Mouse (Mus musculus): Measurements from ENCODE around the gene Rpp21. TPM values are rescaled to one million over a fixed set of nuclear protein-coding genes. Genes with fewer than 3 reads are reported as not detected.
A peak's percentile ranks its signal among the peaks of the same experiment; 100 is the strongest.
"Not testable (repeated sequence)": the region's sequence is repeated elsewhere in the genome, so short reads cannot be mapped to it uniquely, and the experiment has no call there.

The Rpp21 gene
- polyA plus RNA-seq, 1 experiment from 2014 or later: 167 TPM

- no peak for ATAC-seq (ENCODE audit: insufficient number of reproducible peaks, insufficient read depth, low FRiP score, low read depth)
- Histone ChIP-seq H3K9ac (replicated peaks; ENCODE audit: low read depth, low read length) (no peak overlapping the region), H3K4me2 (replicated peaks; ENCODE audit: low read depth, low read length) (no peak overlapping the region), H3K4me1 (ENCODE audit: control insufficient read depth, insufficient read depth, low read length) (no peaks in the 10 kb centered on the region), H3K9me3 (ENCODE audit: control insufficient read depth, low read depth, low read length) (no peaks in the 10 kb centered on the region), H3K36me3 (ENCODE audit: control insufficient read depth, insufficient read depth, low read length) (no peaks in the 10 kb centered on the region), H3K27ac (ENCODE audit: low read length) (no peak overlapping the region), H3K4me3 (ENCODE audit: low read depth, low read length) (no peak overlapping the region), H3K27me3 (ENCODE audit: control insufficient read depth, insufficient read depth, low read length) (no peaks in the 10 kb centered on the region)
- 31% methylated on average over 5 of the region's 5 CpGs for WGBS
These were observed 13.8 kb downstream of the Rpp21 start for GRCm38 (mm10) chr17:36244031-36244430.

- H3K9ac ChIP-seq (replicated peaks; ENCODE audit: low read depth, low read length): no peak overlapping the region
- no peak overlapping the region for H3K4me3 ChIP-seq (ENCODE audit: low read depth, low read length)
- H3K9me3 ChIP-seq (ENCODE audit: control insufficient read depth, low read depth, low read length): no peaks in the 10 kb centered on the region
- H3K27me3 ChIP-seq (ENCODE audit: control insufficient read depth, insufficient read depth, low read length): 0 out of 2 replicates have a peak, but pooled peaks cover 13% of the 10 kb centered on the region
- 0 out of 2 replicates have a peak, but pooled peaks cover 5% of the 10 kb centered on the region for H3K4me1 ChIP-seq (ENCODE audit: control insufficient read depth, insufficient read depth, low read length)
- H3K36me3 ChIP-seq (ENCODE audit: control insufficient read depth, insufficient read depth, low read length): no peaks in the 10 kb centered on the region
- H3K27ac ChIP-seq (ENCODE audit: low read length): no peak overlapping the region
- H3K4me2 ChIP-seq (replicated peaks; ENCODE audit: low read depth, low read length): no peak overlapping the region
- WGBS: 10% methylated on average over 5 of the region's 5 CpGs
- ATAC-seq (ENCODE audit: insufficient number of reproducible peaks, insufficient read depth, low FRiP score, low read depth): no peak
These were observed 17.1 kb downstream of the Rpp21 start for GRCm38 (mm10) chr17:36240637-36241213.

GRCm38 (mm10) chr17:36237321-36237921 lies 20.4 kb downstream of the Rpp21 start:
- 3% methylated on average over 27 of the region's 27 CpGs for WGBS
- Histone ChIP-seq H3K4me3 (ENCODE audit: low read depth, low read length) (peak overlapping the region; percentile 33), H3K9ac (replicated peaks; ENCODE audit: low read depth, low read length) (peak overlapping the region; percentile 28; the same call in 1 of the 2 replicates), H3K36me3 (ENCODE audit: control insufficient read depth, insufficient read depth, low read length) (no peaks in the 10 kb centered on the region), H3K9me3 (ENCODE audit: control insufficient read depth, low read depth, low read length) (no peaks in the 10 kb centered on the region), H3K4me1 (ENCODE audit: control insufficient read depth, insufficient read depth, low read length) (0 out of 2 replicates have a peak, but pooled peaks cover 5% of the 10 kb centered on the region), H3K27me3 (ENCODE audit: control insufficient read depth, insufficient read depth, low read length) (peaks cover 20% of the 10 kb centered on the region; the same call in 1 of the 2 replicates), H3K4me2 (replicated peaks; ENCODE audit: low read depth, low read length) (peak overlapping the region; percentile 67), H3K27ac (ENCODE audit: low read length) (no peak overlapping the region)
- ATAC-seq (ENCODE audit: insufficient number of reproducible peaks, insufficient read depth, low FRiP score, low read depth): peak; percentile 63; the same call in 1 of the 2 replicates

- 20% methylated on average over 8 of the region's 9 CpGs for WGBS
- H3K9ac ChIP-seq (replicated peaks; ENCODE audit: low read depth, low read length); H3K4me3 ChIP-seq (ENCODE audit: low read depth, low read length); H3K36me3 ChIP-seq (ENCODE audit: control insufficient read depth, insufficient read depth, low read length); H3K4me1 ChIP-seq (ENCODE audit: control insufficient read depth, insufficient read depth, low read length); ATAC-seq (ENCODE audit: insufficient number of reproducible peaks, insufficient read depth, low FRiP score, low read depth); H3K9me3 ChIP-seq (ENCODE audit: control insufficient read depth, low read depth, low read length); H3K4me2 ChIP-seq (replicated peaks; ENCODE audit: low read depth, low read length); H3K27ac ChIP-seq (ENCODE audit: low read length): not testable (repeated sequence)
- peaks cover 23% of the 10 kb centered on the region; the same call in 1 of the 2 replicates for H3K27me3 ChIP-seq (ENCODE audit: control insufficient read depth, insufficient read depth, low read length)
These were observed 22.6 kb downstream of the Rpp21 start for GRCm38 (mm10) chr17:36235300-36235699.

- Histone ChIP-seq H3K9me3 (ENCODE audit: control insufficient read depth, low read depth, low read length) (no peaks in the 10 kb centered on the region), H3K27ac (ENCODE audit: low read length) (no peak overlapping the region), H3K9ac (replicated peaks; ENCODE audit: low read depth, low read length) (no peak overlapping the region), H3K27me3 (ENCODE audit: control insufficient read depth, insufficient read depth, low read length) (peaks cover 32% of the 10 kb centered on the region; the same call in 1 of the 2 replicates), H3K36me3 (ENCODE audit: control insufficient read depth, insufficient read depth, low read length) (no peaks in the 10 kb centered on the region), H3K4me3 (ENCODE audit: low read depth, low read length) (no peak overlapping the region), H3K4me1 (ENCODE audit: control insufficient read depth, insufficient read depth, low read length) (0 out of 2 replicates have a peak, but pooled peaks cover 5% of the 10 kb centered on the region), H3K4me2 (replicated peaks; ENCODE audit: low read depth, low read length) (no peak overlapping the region)
- WGBS: 73% methylated on average over 5 of the region's 5 CpGs
- ATAC-seq (ENCODE audit: insufficient number of reproducible peaks, insufficient read depth, low FRiP score, low read depth): no peak
These were observed 24.3 kb downstream of the Rpp21 start for GRCm38 (mm10) chr17:36233572-36233971.

GRCm38 (mm10) chr17:36231318-36231717 lies 26.6 kb downstream of the Rpp21 start:
- H3K27ac ChIP-seq (ENCODE audit: low read length): no peak overlapping the region
- no peak for ATAC-seq (ENCODE audit: insufficient number of reproducible peaks, insufficient read depth, low FRiP score, low read depth)

GRCm38 (mm10) chr17:36229046-36229445 lies 28.8 kb downstream of the Rpp21 start:
- no peak overlapping the region for H3K9ac ChIP-seq (replicated peaks; ENCODE audit: low read depth, low read length)
- H3K36me3 ChIP-seq (ENCODE audit: control insufficient read depth, insufficient read depth, low read length): no peaks in the 10 kb centered on the region
- no peak overlapping the region for H3K4me3 ChIP-seq (ENCODE audit: low read depth, low read length)
- H3K27ac ChIP-seq (ENCODE audit: low read length): no peak overlapping the region
- H3K4me1 ChIP-seq (ENCODE audit: control insufficient read depth, insufficient read depth, low read length): no peaks in the 10 kb centered on the region
- H3K27me3 ChIP-seq (ENCODE audit: control insufficient read depth, insufficient read depth, low read length): peaks cover 35% of the 10 kb centered on the region
- ATAC-seq (ENCODE audit: insufficient number of reproducible peaks, insufficient read depth, low FRiP score, low read depth): no peak
- WGBS: 5% methylated on average over 5 of the region's 5 CpGs
- no peak overlapping the region for H3K4me2 ChIP-seq (replicated peaks; ENCODE audit: low read depth, low read length)
- no peaks in the 10 kb centered on the region for H3K9me3 ChIP-seq (ENCODE audit: control insufficient read depth, low read depth, low read length)

More at GRCm38 (mm10) chr17:36231318-36231717, 26.6 kb downstream of the Rpp21 start:
- no peak overlapping the region for H3K9ac ChIP-seq (replicated peaks; ENCODE audit: low read depth, low read length)
- H3K27me3 ChIP-seq (ENCODE audit: control insufficient read depth, insufficient read depth, low read length): peaks cover 21% of the 10 kb centered on the region; the same call in 1 of the 2 replicates
- H3K4me3 ChIP-seq (ENCODE audit: low read depth, low read length): no peak overlapping the region
- WGBS: 8% methylated on average over 35 of the region's 36 CpGs
- no peaks in the 10 kb centered on the region for H3K36me3 ChIP-seq (ENCODE audit: control insufficient read depth, insufficient read depth, low read length)
- no peaks in the 10 kb centered on the region for H3K9me3 ChIP-seq (ENCODE audit: control insufficient read depth, low read depth, low read length)
- no peak overlapping the region for H3K4me2 ChIP-seq (replicated peaks; ENCODE audit: low read depth, low read length)
- H3K4me1 ChIP-seq (ENCODE audit: control insufficient read depth, insufficient read depth, low read length): no peaks in the 10 kb centered on the region

- H3K27me3 ChIP-seq (ENCODE audit: control insufficient read depth, insufficient read depth, low read length): peaks cover 30% of the 10 kb centered on the region
- no peak for ATAC-seq (ENCODE audit: insufficient number of reproducible peaks, insufficient read depth, low FRiP score, low read depth)
- 20% methylated on average over 8 of the region's 8 CpGs for WGBS
- no peaks in the 10 kb centered on the region for H3K4me1 ChIP-seq (ENCODE audit: control insufficient read depth, insufficient read depth, low read length)
- no peak overlapping the region for H3K9ac ChIP-seq (replicated peaks; ENCODE audit: low read depth, low read length)
- no peak overlapping the region for H3K27ac ChIP-seq (ENCODE audit: low read length)
- H3K4me2 ChIP-seq (replicated peaks; ENCODE audit: low read depth, low read length): no peak overlapping the region
- no peaks in the 10 kb centered on the region for H3K9me3 ChIP-seq (ENCODE audit: control insufficient read depth, low read depth, low read length)
- no peaks in the 10 kb centered on the region for H3K36me3 ChIP-seq (ENCODE audit: control insufficient read depth, insufficient read depth, low read length)
- no peak overlapping the region for H3K4me3 ChIP-seq (ENCODE audit: low read depth, low read length)
These were observed 30.9 kb downstream of the Rpp21 start for GRCm38 (mm10) chr17:36226921-36227320.

All from stomach, embryonic 14.5 days (tissue).